Mouse (Mus musculus): ENCODE measurements around the gene Sbno2.

The Sbno2 gene

GRCm38 (mm10) chr10:80087483-80087882 lies 17.9 kb downstream of the Sbno2 start:
- no peak for DNase-seq

- peak in 1 of 2 experiments; percentile 44 for DNase-seq
Measured at GRCm38 (mm10) chr10:80086847-80087246, 18.5 kb downstream of the Sbno2 start.

GRCm38 (mm10) chr10:80084817-80085487 lies 20.4 kb downstream of the Sbno2 start:
- peak; percentile 70 to 79 for DNase-seq

- DNase-seq = no peak
Measured at GRCm38 (mm10) chr10:80081075-80081474, 24.3 kb downstream of the Sbno2 start.

GRCm38 (mm10) chr10:80080396-80081070 lies 24.8 kb downstream of the Sbno2 start:
- no peak for DNase-seq

- DNase-seq = no peak
Measured at GRCm38 (mm10) chr10:80078366-80078765, 27.0 kb downstream of the Sbno2 start.

- DNase-seq = no peak
Measured at GRCm38 (mm10) chr10:80077312-80077711, 28.1 kb downstream of the Sbno2 start.

GRCm38 (mm10) chr10:80076386-80076785 lies 29.0 kb downstream of the Sbno2 start:
- DNase-seq = no peak

GRCm38 (mm10) chr10:80075924-80076323 lies 29.4 kb downstream of the Sbno2 start:
- peak in 1 of 2 experiments; percentile 29 for DNase-seq

GRCm38 (mm10) chr10:80074813-80075601 lies 30.4 kb downstream of the Sbno2 start:
- peak; percentile 56 to 74 for DNase-seq

- DNase-seq = peak in 1 of 2 experiments; percentile 26
Measured at GRCm38 (mm10) chr10:80072623-80073489, 32.5 kb downstream of the Sbno2 start.

- DNase-seq = no peak
Measured at GRCm38 (mm10) chr10:80071516-80071900, 33.9 kb downstream of the Sbno2 start.

- DNase-seq = peak; percentile 86 to 93
Measured at GRCm38 (mm10) chr10:80070837-80071515, 34.4 kb downstream of the Sbno2 start.

GRCm38 (mm10) chr10:80069948-80070450 lies 35.4 kb downstream of the Sbno2 start:
- peak; percentile 18 to 23 for DNase-seq

GRCm38 (mm10) chr10:80069251-80069650 lies 36.1 kb downstream of the Sbno2 start:
- peak; percentile 44 to 45 for DNase-seq

- no peak for DNase-seq
Measured at GRCm38 (mm10) chr10:80063877-80064650, 41.3 kb downstream of the Sbno2 start.

- DNase-seq = peak in 1 of 2 experiments; percentile 46
Measured at GRCm38 (mm10) chr10:80063104-80063503, 42.3 kb downstream of the Sbno2 start.

- peak; percentile 55 to 66 for DNase-seq
Measured at GRCm38 (mm10) chr10:80057683-80058326, 47.6 kb downstream of the Sbno2 start.

- no peak for DNase-seq
Measured at GRCm38 (mm10) chr10:80056976-80057682, 48.2 kb downstream of the Sbno2 start.

GRCm38 (mm10) chr10:80056506-80056905 lies 48.9 kb downstream of the Sbno2 start:
- no peak for DNase-seq

All from cerebellum, postnatal 25 days (tissue).